Mouse (Mus musculus) lung, postnatal 0 days (tissue): ENCODE data around the gene Cyp2t4. TPM values are rescaled to one million over a fixed set of nuclear protein-coding genes. Genes with fewer than 3 reads are reported as not detected.

Experiments used
- ATAC-seq: fragments of 200-750 bp; cut with Nextera tagmentation; 2 replicates; pipeline ENCODE4 v1.8.0; 2017; ENCODE audit warnings: moderate library complexity
- DNase-seq: peaks from one replicate; pipeline ENCODE4 v3.0.0-alpha.2; 2016; ENCODE audit warnings: low spot score
- H3K27ac ChIP-seq: fragments of 300-500 bp; sonication (generic); 2 replicates; pipeline ENCODE4 v1.5.1; 2014; ENCODE audit warnings: antibody characterized with exemption, mild to moderate bottlenecking, low read length, mixed read lengths
- H3K27me3 ChIP-seq: fragments of 300-500 bp; sonication (generic); replicated peaks from 2 replicates; pipeline ENCODE4 v1.6.1; 2014; ENCODE audit warnings: low read length, mixed read lengths; ENCODE audit not compliant: insufficient read depth
- H3K36me3 ChIP-seq: fragments of 300-500 bp; sonication (generic); 2 replicates; pipeline ENCODE4 v1.6.1; 2014; ENCODE audit warnings: low read length, mixed read lengths; ENCODE audit not compliant: insufficient read depth
- H3K4me1 ChIP-seq: fragments of 300-500 bp; sonication (generic); 2 replicates; pipeline ENCODE4 v1.6.1; 2014; ENCODE audit warnings: antibody characterized with exemption, low read depth, low read length, mixed read lengths; ENCODE audit not compliant: insufficient read depth
- H3K4me2 ChIP-seq: fragments of 300-500 bp; sonication (generic); replicated peaks from 2 replicates; pipeline ENCODE4 v1.6.1; 2014; ENCODE audit warnings: low read depth, mild to moderate bottlenecking, low read length, moderate library complexity, mixed read lengths
- H3K4me3 ChIP-seq: fragments of 300-500 bp; sonication (generic); 2 replicates; pipeline ENCODE4 v1.5.1; 2014; ENCODE audit warnings: low read depth, low read length
- H3K9ac ChIP-seq: fragments of 300-500 bp; sonication (generic); replicated peaks from 2 replicates; pipeline ENCODE4 v1.6.1; 2014; ENCODE audit warnings: low read depth, mild to moderate bottlenecking
- H3K9me3 ChIP-seq: fragments of 300-500 bp; sonication (generic); 2 replicates; pipeline ENCODE4 v1.6.1; 2016; ENCODE audit warnings: low read length, mixed read lengths
- CTCF ChIP-seq: IDR thresholded peaks from 2 replicates; pipeline ENCODE4 v1.5.1; 2016; ENCODE audit warnings: antibody characterized with exemption, mild to moderate bottlenecking
- EP300 ChIP-seq: IDR thresholded peaks from 2 replicates; pipeline ENCODE4 v1.6.1; 2016; ENCODE audit warnings: antibody characterized with exemption, mild to moderate bottlenecking, control low read depth
- WGBS: fragments of 180-500 bp; shearing (Covaris S2); extraction: QIAGEN DNeasy Blood & Tissue Kit; methylation state at CpG from one replicate; pipeline ENCODE4 v1.1.7; 2014; 5-methylcytosine and 5-hydroxymethylcytosine counted together
- polyA plus RNA-seq: library from polyadenylated mRNA; unstranded; fragments of >200 nt; fragmentation: Nextera tagmentation; extraction: Ambion mirVana; gene quantifications from 2 replicates; pipeline ENCODE4 v1.2.1, GENCODE M21; 2015

Cyp2t4 gene
- polyA plus RNA-seq, 1 experiment from 2014 or later: not detected

- H3K4me2 ChIP-seq: no peak overlapping the region
- no peak overlapping the region for H3K4me3 ChIP-seq
- H3K27ac ChIP-seq: no peak overlapping the region
- no peak overlapping the region for H3K9ac ChIP-seq
- H3K36me3 ChIP-seq: peaks cover 18% of the 10 kb centered on the region; the same call in 1 of the 2 replicates
- H3K9me3 ChIP-seq: no peaks in the 10 kb centered on the region
- no peak for DNase-seq
- no peaks in the 10 kb centered on the region for H3K27me3 ChIP-seq
- peaks cover 10% of the 10 kb centered on the region; the same call in 1 of the 2 replicates for H3K4me1 ChIP-seq
- no peak for TF ChIP-seq CTCF
- no peak for TF ChIP-seq EP300
- ATAC-seq: no peak
- 70% methylated on average over 13 of the region's 13 CpGs for WGBS
These were observed 2.5 kb downstream of the Cyp2t4 start for GRCm38 (mm10) chr7:27156005-27156404.

GRCm38 (mm10) chr7:27158171-27158570, 4.7 kb downstream of the Cyp2t4 start:
- 95% methylated on average over 9 of the region's 9 CpGs for WGBS
- Histone ChIP-seq H3K4me3 (no peak overlapping the region), H3K4me1 (peaks cover 12% of the 10 kb centered on the region; the same call in 1 of the 2 replicates), H3K9ac (no peak overlapping the region), H3K27me3 (no peaks in the 10 kb centered on the region), H3K9me3 (no peaks in the 10 kb centered on the region), H3K36me3 (peaks cover 18% of the 10 kb centered on the region; the same call in 1 of the 2 replicates), H3K4me2 (no peak overlapping the region), H3K27ac (no peak overlapping the region)
- DNase-seq (no peak), ATAC-seq (no peak)
- no peak for TF ChIP-seq EP300
- TF ChIP-seq CTCF: no peak

GRCm38 (mm10) chr7:27159256-27159655, 5.7 kb downstream of the Cyp2t4 start:
- 97% methylated on average over 6 of the region's 6 CpGs for WGBS

GRCm38 (mm10) chr7:27159882-27160281, 6.4 kb downstream of the Cyp2t4 start:
- H3K4me1 ChIP-seq: peaks cover 29% of the 10 kb centered on the region; the same call in 1 of the 2 replicates
- peak overlapping the region; percentile 65 for H3K27ac ChIP-seq
- H3K4me2 ChIP-seq: no peak overlapping the region; the same call in 1 of the 2 replicates
- no peaks in the 10 kb centered on the region for H3K27me3 ChIP-seq
- peak; percentile 99 for TF ChIP-seq CTCF
- TF ChIP-seq EP300: peak; percentile 86
- H3K4me3 ChIP-seq: no peak overlapping the region
- peaks cover 18% of the 10 kb centered on the region; the same call in 1 of the 2 replicates for H3K36me3 ChIP-seq
- 7% methylated on average over 8 of the region's 8 CpGs for WGBS
- no peaks in the 10 kb centered on the region for H3K9me3 ChIP-seq
- no peak overlapping the region for H3K9ac ChIP-seq
- ATAC-seq (peak; percentile 95), DNase-seq (peak; percentile 98)

More at GRCm38 (mm10) chr7:27159256-27159655, 5.7 kb downstream of the Cyp2t4 start:
- ATAC-seq (no peak), DNase-seq (no peak)
- no peaks in the 10 kb centered on the region for H3K27me3 ChIP-seq
- H3K36me3 ChIP-seq: peaks cover 18% of the 10 kb centered on the region; the same call in 1 of the 2 replicates
- no peak overlapping the region for H3K9ac ChIP-seq
- H3K9me3 ChIP-seq: no peaks in the 10 kb centered on the region
- no peak overlapping the region for H3K4me3 ChIP-seq
- H3K4me2 ChIP-seq: no peak overlapping the region
- TF ChIP-seq EP300 (no peak), CTCF (no peak)
- no peak overlapping the region for H3K27ac ChIP-seq
- H3K4me1 ChIP-seq: peaks cover 23% of the 10 kb centered on the region; the same call in 1 of the 2 replicates

- ATAC-seq (no peak), DNase-seq (no peak)
- TF ChIP-seq CTCF: no peak
- TF ChIP-seq EP300: no peak
- Histone ChIP-seq H3K9me3 (no peaks in the 10 kb centered on the region), H3K9ac (no peak overlapping the region), H3K36me3 (peaks cover 18% of the 10 kb centered on the region; the same call in 1 of the 2 replicates), H3K4me2 (no peak overlapping the region), H3K4me3 (no peak overlapping the region), H3K27me3 (no peaks in the 10 kb centered on the region), H3K27ac (peak overlapping the region; percentile 65; the same call in 1 of the 2 replicates), H3K4me1 (peaks cover 36% of the 10 kb centered on the region; the same call in 1 of the 2 replicates)
- 76% methylated on average over 3 of the region's 3 CpGs for WGBS
These were observed 7.4 kb downstream of the Cyp2t4 start for GRCm38 (mm10) chr7:27160921-27161320.

GRCm38 (mm10) chr7:27161744-27162143, 8.2 kb downstream of the Cyp2t4 start:
- H3K9ac ChIP-seq: no peak overlapping the region
- H3K4me1 ChIP-seq: peaks cover 36% of the 10 kb centered on the region; the same call in 1 of the 2 replicates
- H3K27ac ChIP-seq: no peak overlapping the region
- no peak overlapping the region for H3K4me2 ChIP-seq
- no peak overlapping the region for H3K4me3 ChIP-seq
- H3K36me3 ChIP-seq: peaks cover 18% of the 10 kb centered on the region; the same call in 1 of the 2 replicates
- H3K9me3 ChIP-seq: no peaks in the 10 kb centered on the region
- DNase-seq (no peak), ATAC-seq (no peak)
- H3K27me3 ChIP-seq: no peaks in the 10 kb centered on the region
- TF ChIP-seq EP300 (no peak), CTCF (no peak)
- WGBS: 82% methylated on average over 4 of the region's 4 CpGs
